Mouse (Mus musculus) frontal cortex, postnatal 36 days (tissue): ENCODE results near the gene Rsu1.

Source experiments
- DNase-seq, 2 experiments: peaks; one replicate each; pipeline ENCODE4 v3.0.0; 2022; ENCODE audit warnings: low spot score in 2 of 2

The Rsu1 gene

GRCm38 (mm10) chr2:13271165-13271957, at the start of gene Rsu1:
TSS of gene Rsu1 (minus strand) at chr2:13271415.
- peak; percentile 93 to 98 for DNase-seq

DNA sequence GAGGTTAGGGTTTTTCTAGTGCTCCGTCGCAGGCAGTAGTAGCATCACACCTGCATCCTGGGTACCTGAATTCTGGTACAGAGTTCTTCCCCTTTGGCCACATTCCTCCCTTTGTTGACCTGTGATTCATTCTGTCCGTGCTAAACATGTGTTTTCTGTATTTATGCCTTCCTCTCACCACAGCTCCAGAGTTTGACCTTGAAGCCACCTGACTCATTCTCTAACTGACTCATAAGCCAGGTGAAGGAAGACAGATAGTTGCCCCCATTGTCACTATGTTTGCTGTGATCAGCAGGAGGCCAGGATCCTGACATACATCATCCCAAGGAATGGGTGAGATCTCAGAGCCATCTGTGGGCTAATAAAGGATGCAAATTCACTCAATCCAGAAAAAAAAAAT, 32.2 kb upstream of the Rsu1 start:
- no peak for DNase-seq

- DNase-seq: peak in 1 of 2 experiments; percentile 25
Measured at GRCm38 (mm10) chr2:13299031-13299430, 27.8 kb upstream of the Rsu1 start.

GRCm38 (mm10) chr2:13297733-13298132, 26.5 kb upstream of the Rsu1 start:
- peak in 1 of 2 experiments; percentile 22 for DNase-seq

DNA sequence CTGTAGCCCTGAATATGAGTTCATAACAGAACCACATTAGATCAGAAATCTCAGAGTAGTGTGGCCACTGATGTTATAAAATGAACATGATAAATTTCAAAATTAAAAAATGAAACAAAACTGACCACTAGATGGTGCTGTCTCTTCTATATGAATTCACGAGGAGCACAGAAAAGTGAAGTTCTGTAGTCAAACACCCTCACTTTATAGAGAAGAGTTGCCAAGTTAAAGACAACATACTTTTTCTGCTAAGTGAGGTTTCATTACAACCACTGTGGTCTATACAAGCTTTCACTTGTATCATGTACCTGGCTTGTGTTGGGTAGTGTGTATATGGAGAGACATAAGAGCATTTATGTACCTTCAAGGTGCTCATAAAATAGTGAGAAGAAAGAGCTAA, 19.4 kb upstream of the Rsu1 start:
- no peak for DNase-seq

DNA sequence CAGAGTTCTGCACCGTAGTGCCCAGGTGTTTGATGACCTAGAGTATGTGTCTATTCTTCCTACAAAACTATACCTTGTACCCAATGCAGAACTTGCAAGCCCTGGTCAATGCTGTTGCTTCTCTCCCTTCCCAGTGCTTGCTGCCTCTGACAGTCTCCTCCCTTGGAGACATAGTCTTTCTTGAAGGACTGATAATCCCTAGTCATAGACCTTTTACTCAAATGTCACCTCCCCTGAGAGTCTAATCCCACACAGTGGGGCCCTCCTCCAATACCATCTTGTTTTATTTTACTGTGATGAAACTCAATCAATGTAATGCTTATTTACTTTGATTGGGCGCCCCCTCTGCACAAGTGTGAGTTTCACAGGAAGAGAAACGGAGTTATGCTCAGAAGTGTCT, 18.9 kb upstream of the Rsu1 start:
- DNase-seq: no peak

- no peak for DNase-seq
Measured at GRCm38 (mm10) chr2:13278114-13278862, 7.1 kb upstream of the Rsu1 start.

- no peak for DNase-seq
Measured at GRCm38 (mm10) chr2:13275874-13276273, 4.7 kb upstream of the Rsu1 start.

GRCm38 (mm10) chr2:13270736-13271135, 479 bp downstream of the Rsu1 start:
- peak in 1 of 2 experiments; percentile 14 for DNase-seq

GRCm38 (mm10) chr2:13268681-13269293, 2.4 kb downstream of the Rsu1 start:
- DNase-seq: no peak

DNA sequence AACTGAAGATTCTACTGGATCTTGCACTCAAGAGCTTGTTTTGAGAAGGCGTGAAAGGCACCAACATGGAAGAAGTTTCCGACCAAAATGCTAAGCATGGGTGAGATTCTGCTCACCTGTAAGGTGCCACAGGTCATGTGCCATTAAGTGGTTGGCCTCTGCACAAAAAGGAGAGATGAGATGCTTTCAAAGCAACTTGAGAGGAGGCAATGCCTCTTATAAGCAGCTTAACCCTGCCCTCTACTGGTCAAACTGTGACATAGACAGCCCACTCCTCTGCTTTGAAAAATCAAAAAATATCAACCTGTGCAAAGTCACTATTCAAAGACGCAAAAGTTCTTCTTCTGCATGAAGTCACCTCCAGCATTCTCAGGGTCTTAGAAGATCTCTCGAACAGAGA, 6.3 kb downstream of the Rsu1 start:
- DNase-seq: peak; percentile 23 to 38

DNA sequence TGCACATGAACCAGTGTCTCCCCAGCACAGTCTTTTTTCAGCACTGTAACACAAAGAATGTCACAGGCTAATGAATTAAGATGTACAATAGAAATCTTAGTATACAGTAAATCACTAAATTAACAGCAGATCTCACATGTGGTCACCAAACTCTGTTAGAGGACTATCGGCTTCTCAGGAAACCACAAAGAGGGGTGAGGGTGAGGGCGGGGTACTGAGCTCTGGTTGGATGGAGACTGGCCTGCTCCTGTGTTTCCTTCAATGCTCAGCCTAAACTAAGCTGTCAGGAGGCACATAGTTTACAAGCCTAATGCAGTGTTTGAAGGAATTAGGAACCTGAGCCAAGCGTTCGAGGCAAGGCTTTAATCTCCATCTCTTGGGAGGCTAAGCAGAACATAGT, 8.1 kb downstream of the Rsu1 start:
- DNase-seq: no peak

DNA sequence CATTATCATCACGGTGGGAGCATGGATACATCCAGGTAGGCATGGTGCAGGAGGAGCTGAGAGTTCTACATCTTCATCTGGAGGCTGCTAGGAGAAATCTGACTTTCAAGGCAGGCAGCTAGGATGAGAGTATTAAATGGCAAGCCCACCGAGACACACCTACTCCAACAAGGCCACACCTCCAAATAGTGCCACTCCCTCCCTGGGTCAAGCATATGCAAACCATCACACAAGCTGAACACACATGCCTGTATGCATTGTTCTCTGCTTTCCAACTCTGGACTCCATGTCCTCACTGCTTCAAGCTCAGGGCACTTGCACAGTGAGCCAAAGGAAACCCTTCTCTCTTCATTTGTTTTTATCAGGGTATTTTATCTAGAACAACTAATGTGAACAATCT, 12.6 kb downstream of the Rsu1 start:
- no peak for DNase-seq

- DNase-seq: no peak
Measured at GRCm38 (mm10) chr2:13240711-13241110, 30.5 kb downstream of the Rsu1 start.

GRCm38 (mm10) chr2:13237140-13237901, 33.9 kb downstream of the Rsu1 start:
- peak; percentile 41 to 52 for DNase-seq

DNA sequence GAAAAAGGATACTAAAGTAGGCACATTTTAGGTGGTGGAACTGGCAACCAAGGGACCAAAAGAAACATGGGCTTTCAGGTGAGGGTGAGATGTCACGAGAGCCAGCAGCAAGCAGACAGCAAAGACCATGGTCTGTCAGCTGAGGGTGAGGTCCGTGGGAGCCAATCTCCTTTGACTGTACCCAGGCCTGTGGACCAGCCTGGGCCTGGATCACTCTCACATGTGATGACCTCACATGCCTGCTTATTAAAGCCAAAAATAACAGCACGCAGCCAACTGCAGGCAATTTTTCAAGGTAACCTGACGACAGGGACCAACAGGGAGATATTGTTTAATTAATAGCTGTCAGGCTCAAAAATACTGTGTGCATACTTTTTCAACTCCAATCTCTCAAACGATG, 35.5 kb downstream of the Rsu1 start:
- DNase-seq: no peak

DNA sequence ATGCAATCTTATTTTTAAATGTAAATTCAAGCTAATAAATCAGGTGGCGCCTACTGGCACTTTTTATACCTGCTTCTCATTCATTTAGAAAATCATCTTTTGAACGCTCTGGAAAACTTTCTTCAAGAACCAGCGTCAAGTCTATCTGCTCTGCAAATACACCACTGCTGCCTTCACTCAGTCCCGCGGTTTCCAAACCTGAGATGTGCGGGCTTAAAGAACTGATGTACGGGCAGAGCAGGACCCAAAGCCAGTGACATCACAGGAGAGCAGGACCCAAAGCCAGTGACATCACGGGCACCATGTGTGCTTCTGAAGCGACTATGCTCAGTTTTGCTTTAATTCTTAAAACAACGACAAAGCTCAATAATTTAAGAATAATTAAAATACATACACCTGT, 36.4 kb downstream of the Rsu1 start:
- DNase-seq: no peak

- DNase-seq: no peak
Measured at GRCm38 (mm10) chr2:13233902-13234301, 37.3 kb downstream of the Rsu1 start.

DNA sequence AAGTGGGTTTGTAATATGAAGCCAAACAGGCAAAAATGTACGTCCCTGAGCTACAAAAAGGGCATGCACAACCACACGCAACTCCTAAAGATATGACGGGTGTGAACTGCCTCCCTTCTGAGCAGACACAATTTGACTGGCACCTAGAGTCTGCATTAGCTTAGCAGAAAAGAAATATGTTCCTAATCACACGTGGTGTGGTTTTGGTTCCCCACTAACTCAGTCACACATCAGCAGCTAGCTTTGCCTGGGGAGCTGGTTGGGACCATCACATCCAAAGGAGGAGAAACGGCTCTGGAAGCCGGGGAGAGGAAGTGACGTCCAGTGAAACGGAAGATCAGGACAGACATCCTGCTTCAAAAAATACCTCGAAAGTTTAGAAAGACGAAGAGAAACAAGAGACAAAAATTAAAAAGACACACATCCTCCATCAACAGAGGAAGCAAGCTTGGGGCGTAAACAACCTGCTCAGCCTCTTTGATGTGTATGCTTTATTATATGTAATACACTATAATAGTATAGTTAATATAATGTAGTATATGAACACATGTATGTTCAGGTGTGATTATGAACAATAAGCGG, 37.9 kb downstream of the Rsu1 start:
- DNase-seq: no peak

GRCm38 (mm10) chr2:13232305-13232704, 38.9 kb downstream of the Rsu1 start:
- DNase-seq: no peak

- no peak for DNase-seq
Measured at GRCm38 (mm10) chr2:13229686-13230085, 41.5 kb downstream of the Rsu1 start.

DNA sequence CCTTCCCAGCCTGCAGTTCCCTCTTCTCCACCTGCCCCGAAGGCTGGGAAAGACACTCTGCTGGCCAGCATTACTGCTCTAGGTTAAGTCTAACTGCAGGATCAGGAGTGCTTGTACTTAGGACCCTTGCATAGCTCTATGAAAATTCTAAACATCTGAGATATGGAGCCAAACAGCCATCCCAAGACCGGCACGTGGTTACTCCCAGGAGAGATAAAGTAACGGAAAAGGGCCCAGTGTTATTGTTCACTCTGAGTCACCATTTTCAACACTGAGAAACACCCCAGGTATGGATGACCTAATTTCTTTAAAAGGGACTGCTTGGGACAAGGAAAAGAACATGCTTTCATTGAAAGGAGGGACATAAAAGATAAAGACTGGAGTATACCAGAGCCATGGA, 45.2 kb downstream of the Rsu1 start:
- no peak for DNase-seq
